Mouse (Mus musculus) gastrocnemius, adult 8-10 months (tissue): ENCODE results near the gene Gm10271. TPM values are rescaled to one million over a fixed set of nuclear protein-coding genes. Genes with fewer than 3 reads are reported as not detected.

Experiments
- DNase-seq, 2 experiments: peaks; one replicate each; pipeline ENCODE4 v3.0.0; 2022; ENCODE audit warnings: low spot score in 2 of 2
- total RNA-seq, 4 experiments: library from RNA; stranded (reverse); gene quantifications; 2 replicates each; pipeline ENCODE4 v1.2.4; 2022

Gene Gm10271
- total RNA-seq, 4 experiments from 2014 or later, result not detected

GRCm38 (mm10) chr10:116933794-116934193 lies 38.6 kb downstream of the Gm10271 start:
- DNase-seq, result no peak

GRCm38 (mm10) chr10:116932418-116932817 lies 40.0 kb downstream of the Gm10271 start:
- no peak for DNase-seq

- no peak for DNase-seq
These were observed 40.8 kb downstream of the Gm10271 start for GRCm38 (mm10) chr10:116931497-116932179.

- DNase-seq, result no peak
These were observed 41.5 kb downstream of the Gm10271 start for GRCm38 (mm10) chr10:116930936-116931335.

GRCm38 (mm10) chr10:116930506-116930905 lies 41.9 kb downstream of the Gm10271 start:
- no peak for DNase-seq

GRCm38 (mm10) chr10:116928826-116929225 lies 43.6 kb downstream of the Gm10271 start:
- no peak for DNase-seq

GRCm38 (mm10) chr10:116926428-116927113 lies 45.8 kb downstream of the Gm10271 start:
- no peak for DNase-seq

GRCm38 (mm10) chr10:116923651-116924495 lies 48.5 kb downstream of the Gm10271 start:
- DNase-seq, result no peak

- DNase-seq, result no peak
These were observed 50.2 kb downstream of the Gm10271 start for GRCm38 (mm10) chr10:116922161-116922560.

GRCm38 (mm10) chr10:116921416-116921815 lies 51.0 kb downstream of the Gm10271 start:
- no peak for DNase-seq

GRCm38 (mm10) chr10:116920641-116921040 lies 51.8 kb downstream of the Gm10271 start:
- no peak for DNase-seq

- no peak for DNase-seq
These were observed 52.8 kb downstream of the Gm10271 start for GRCm38 (mm10) chr10:116919368-116920317.

GRCm38 (mm10) chr10:116916581-116916980 lies 55.8 kb downstream of the Gm10271 start:
- no peak for DNase-seq

- DNase-seq, result no peak
These were observed 57.1 kb downstream of the Gm10271 start for GRCm38 (mm10) chr10:116915286-116915685.

- no peak for DNase-seq
These were observed 57.8 kb downstream of the Gm10271 start for GRCm38 (mm10) chr10:116914586-116914985.

- DNase-seq, result no peak
These were observed 58.6 kb downstream of the Gm10271 start for GRCm38 (mm10) chr10:116913647-116914273.

- DNase-seq, result no peak
These were observed 59.6 kb downstream of the Gm10271 start for GRCm38 (mm10) chr10:116912850-116913249.

GRCm38 (mm10) chr10:116908901-116909642 lies 63.3 kb downstream of the Gm10271 start:
- DNase-seq, result no peak
